Mouse (Mus musculus): Measurements from ENCODE around the gene Ikzf4. TPM values are rescaled to one million over a fixed set of nuclear protein-coding genes. Genes with fewer than 3 reads are reported as not detected.
"Not testable (repeated sequence)": the region's sequence is repeated elsewhere in the genome, so short reads cannot be mapped to it uniquely, and the experiment has no call there.

The Ikzf4 gene
- total and polyA plus RNA-seq, 2 experiments from 2014 or later: 17.9 to 26.2 TPM

- WGBS: 40% methylated on average over 6 of the region's 6 CpGs
- no peak overlapping the region for H3K4me2 ChIP-seq (ENCODE audit: low read depth, low read length, poor library complexity, severe bottlenecking)
These were observed 9.2 kb downstream of the Ikzf4 start for GRCm38 (mm10) chr10:128636561-128636960.

DNA sequence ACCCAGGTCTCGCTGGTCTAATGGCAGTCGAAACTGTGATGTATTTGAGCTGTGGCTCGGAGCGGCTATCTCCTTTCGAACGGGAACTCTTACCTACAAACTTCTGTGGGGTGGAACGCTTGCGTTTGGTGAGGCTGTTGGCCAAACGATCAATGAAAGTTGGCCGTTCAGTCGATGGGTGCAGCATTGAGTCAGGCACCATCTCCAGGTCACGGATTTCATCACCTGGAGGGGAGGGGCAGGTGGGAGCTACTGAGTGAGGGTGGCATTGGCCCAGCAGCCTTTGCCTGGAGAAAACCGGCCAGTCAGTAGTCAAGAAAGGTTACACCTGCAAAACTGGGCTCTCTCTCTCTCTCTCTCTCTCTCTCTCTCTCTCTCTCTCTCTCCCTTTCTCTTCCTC lies 10.1 kb downstream of the Ikzf4 start:
- DNase-seq (ENCODE audit: low spot score) (no peak), ATAC-seq (ENCODE audit: low FRiP score) (no peak)
- Histone ChIP-seq H3K27me3 (ENCODE audit: insufficient read depth, low read length) (no peaks in the 10 kb centered on the region), H3K27ac (ENCODE audit: low read depth, low read length) (no peak overlapping the region), H3K4me3 (ENCODE audit: low read depth, low read length) (no peak overlapping the region), H3K4me2 (ENCODE audit: low read depth, low read length, poor library complexity, severe bottlenecking) (no peak overlapping the region), H3K9me3 (ENCODE audit: low read length) (no peaks in the 10 kb centered on the region), H3K36me3 (ENCODE audit: insufficient read depth, low read length) (peaks cover 66% of the 10 kb centered on the region), H3K4me1 (ENCODE audit: insufficient read depth, low read length) (no peaks in the 10 kb centered on the region), H3K9ac (replicated peaks; ENCODE audit: low read length, poor library complexity, severe bottlenecking) (no peak overlapping the region)
- 96% methylated on average over 13 of the region's 13 CpGs for WGBS
- TF ChIP-seq CTCF (IDR thresholded peaks at IDR 0.05): no peak

More at GRCm38 (mm10) chr10:128636561-128636960, 9.2 kb downstream of the Ikzf4 start:
- H3K4me1 ChIP-seq (ENCODE audit: insufficient read depth, low read length): no peaks in the 10 kb centered on the region
- H3K9me3 ChIP-seq (ENCODE audit: low read length): no peaks in the 10 kb centered on the region
- no peak for DNase-seq (ENCODE audit: low spot score)
- no peak overlapping the region for H3K9ac ChIP-seq (replicated peaks; ENCODE audit: low read length, poor library complexity, severe bottlenecking)
- no peak overlapping the region for H3K27ac ChIP-seq (ENCODE audit: low read depth, low read length)
- no peak for ATAC-seq (ENCODE audit: low FRiP score)
- TF ChIP-seq CTCF (IDR thresholded peaks at IDR 0.05): no peak
- H3K4me3 ChIP-seq (ENCODE audit: low read depth, low read length): no peak overlapping the region
- no peaks in the 10 kb centered on the region for H3K27me3 ChIP-seq (ENCODE audit: insufficient read depth, low read length)
- H3K36me3 ChIP-seq (ENCODE audit: insufficient read depth, low read length): peaks cover 71% of the 10 kb centered on the region

GRCm38 (mm10) chr10:128631571-128631970 lies 14.2 kb downstream of the Ikzf4 start:
- Histone ChIP-seq H3K9ac (replicated peaks; ENCODE audit: low read length, poor library complexity, severe bottlenecking) (no peak overlapping the region), H3K4me2 (ENCODE audit: low read depth, low read length, poor library complexity, severe bottlenecking) (no peak overlapping the region), H3K4me3 (ENCODE audit: low read depth, low read length) (no peak overlapping the region), H3K27ac (ENCODE audit: low read depth, low read length) (no peak overlapping the region), H3K36me3 (ENCODE audit: insufficient read depth, low read length) (peaks cover 38% of the 10 kb centered on the region), H3K27me3 (ENCODE audit: insufficient read depth, low read length) (no peaks in the 10 kb centered on the region), H3K9me3 (ENCODE audit: low read length) (no peaks in the 10 kb centered on the region), H3K4me1 (ENCODE audit: insufficient read depth, low read length) (no peaks in the 10 kb centered on the region)
- TF ChIP-seq CTCF (IDR thresholded peaks at IDR 0.05): no peak
- DNase-seq (ENCODE audit: low spot score): no peak
- ATAC-seq (ENCODE audit: low FRiP score): no peak
- WGBS: 19% methylated on average over 6 of the region's 6 CpGs

- H3K27ac ChIP-seq (ENCODE audit: low read depth, low read length); DNase-seq (ENCODE audit: low spot score); H3K4me1 ChIP-seq (ENCODE audit: insufficient read depth, low read length); H3K4me2 ChIP-seq (ENCODE audit: low read depth, low read length, poor library complexity, severe bottlenecking); ATAC-seq (ENCODE audit: low FRiP score); H3K9me3 ChIP-seq (ENCODE audit: low read length); H3K4me3 ChIP-seq (ENCODE audit: low read depth, low read length); H3K9ac ChIP-seq (replicated peaks; ENCODE audit: low read length, poor library complexity, severe bottlenecking); H3K27me3 ChIP-seq (ENCODE audit: insufficient read depth, low read length): not testable (repeated sequence)
- WGBS: 87% methylated on average over 5 of the region's 5 CpGs
- peaks cover 27% of the 10 kb centered on the region for H3K36me3 ChIP-seq (ENCODE audit: insufficient read depth, low read length)
These were observed 15.5 kb downstream of the Ikzf4 start for GRCm38 (mm10) chr10:128630306-128630705.

DNA sequence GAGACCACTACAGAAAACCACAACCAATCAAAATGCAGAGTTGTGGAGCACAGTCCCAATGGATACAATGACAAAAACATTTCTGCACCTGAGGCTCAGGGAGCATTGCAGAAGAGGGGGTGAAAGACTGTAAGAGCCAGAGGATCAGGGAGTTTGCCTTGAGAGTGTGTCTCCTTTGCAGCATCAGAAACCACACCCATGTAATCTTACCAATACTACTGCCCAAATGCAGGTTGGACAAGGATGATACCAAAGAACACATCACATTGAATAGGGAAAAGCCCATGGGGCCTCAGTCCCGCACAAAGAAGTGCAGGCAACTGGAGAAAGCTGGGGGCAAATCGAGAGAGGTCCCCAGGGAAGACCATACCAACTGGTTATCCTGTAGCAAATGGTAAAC lies 16.0 kb downstream of the Ikzf4 start:
- Histone ChIP-seq H3K9ac (replicated peaks; ENCODE audit: low read length, poor library complexity, severe bottlenecking) (no peak overlapping the region), H3K4me3 (ENCODE audit: low read depth, low read length) (no peak overlapping the region), H3K9me3 (ENCODE audit: low read length) (no peaks in the 10 kb centered on the region), H3K27me3 (ENCODE audit: insufficient read depth, low read length) (no peaks in the 10 kb centered on the region), H3K36me3 (ENCODE audit: insufficient read depth, low read length) (peaks cover 25% of the 10 kb centered on the region), H3K27ac (ENCODE audit: low read depth, low read length) (no peak overlapping the region), H3K4me1 (ENCODE audit: insufficient read depth, low read length) (peaks cover 6% of the 10 kb centered on the region), H3K4me2 (ENCODE audit: low read depth, low read length, poor library complexity, severe bottlenecking) (no peak overlapping the region)
- TF ChIP-seq CTCF (IDR thresholded peaks at IDR 0.05): no peak
- DNase-seq (ENCODE audit: low spot score) (no peak), ATAC-seq (ENCODE audit: low FRiP score) (no peak)
- WGBS: 81% methylated on average over 2 of the region's 2 CpGs

DNA sequence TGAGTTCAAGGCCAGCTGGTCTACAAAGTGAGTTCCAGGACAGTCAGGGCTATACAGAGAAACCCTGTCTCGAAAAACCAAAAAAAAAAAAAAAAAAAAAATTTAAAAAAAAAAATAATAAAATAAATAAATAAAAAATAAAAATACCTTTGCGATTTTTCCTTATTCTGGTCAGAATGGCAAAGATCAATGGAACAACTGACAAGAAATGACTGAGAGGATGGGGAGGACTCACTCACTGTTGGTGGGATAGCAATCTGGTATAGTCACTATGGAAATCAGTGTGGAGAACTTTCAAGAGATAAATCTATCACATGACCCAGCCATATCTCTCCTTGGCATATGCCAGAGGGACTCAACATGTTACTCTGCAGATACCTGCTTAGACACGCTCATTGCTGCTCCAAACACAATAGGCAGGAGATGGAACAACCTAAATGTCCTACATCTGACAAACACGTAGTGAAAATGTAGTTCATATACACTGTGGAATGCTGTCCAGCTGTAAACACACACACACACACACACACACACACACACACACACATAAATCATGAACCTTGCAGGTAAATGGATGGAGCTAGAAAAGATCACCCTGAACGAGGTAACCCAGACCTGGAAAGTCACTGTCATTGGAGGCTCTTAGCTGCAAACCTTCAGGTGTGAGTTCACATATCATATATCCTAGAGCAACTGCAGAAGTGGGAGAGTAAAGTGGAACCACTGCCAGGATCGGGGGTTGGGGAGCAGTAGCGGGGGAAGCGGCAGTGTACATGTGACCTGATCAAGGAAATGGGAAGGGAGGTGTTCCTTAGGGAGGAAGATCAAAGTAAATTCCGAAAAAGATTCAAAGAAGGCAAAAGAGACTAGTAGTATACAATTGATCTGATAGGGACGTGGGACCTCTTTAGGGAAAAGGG lies 18.1 kb downstream of the Ikzf4 start:
- TF ChIP-seq CTCF (IDR thresholded peaks at IDR 0.05): no peak
- H3K27me3 ChIP-seq (ENCODE audit: insufficient read depth, low read length): no peaks in the 10 kb centered on the region
- H3K9ac ChIP-seq (replicated peaks; ENCODE audit: low read length, poor library complexity, severe bottlenecking): no peak overlapping the region
- H3K27ac ChIP-seq (ENCODE audit: low read depth, low read length): no peak overlapping the region
- 88% methylated on average over 10 of the region's 10 CpGs for WGBS
- DNase-seq (ENCODE audit: low spot score) (no peak), ATAC-seq (ENCODE audit: low FRiP score) (no peak)
- H3K4me3 ChIP-seq (ENCODE audit: low read depth, low read length): no peak overlapping the region
- peaks cover 13% of the 10 kb centered on the region for H3K36me3 ChIP-seq (ENCODE audit: insufficient read depth, low read length)
- H3K9me3 ChIP-seq (ENCODE audit: low read length): no peaks in the 10 kb centered on the region
- H3K4me1 ChIP-seq (ENCODE audit: insufficient read depth, low read length): peaks cover 6% of the 10 kb centered on the region
- H3K4me2 ChIP-seq (ENCODE audit: low read depth, low read length, poor library complexity, severe bottlenecking): no peak overlapping the region
